Mouse (Mus musculus): ENCODE results near the gene Gm5767. TPM values are rescaled to one million over a fixed set of nuclear protein-coding genes. Genes with fewer than 3 reads are reported as not detected.
"Not testable (repeated sequence)": the region's sequence is repeated elsewhere in the genome, so short reads cannot be mapped to it uniquely, and the experiment has no call there.

The Gm5767 gene
- polyA plus RNA-seq, 1 experiment from 2014 or later, result not detected

- Histone ChIP-seq H3K27ac (ENCODE audit: low read depth, low read length) (no peak overlapping the region), H3K27me3 (ENCODE audit: control insufficient read depth, insufficient read depth, low read length) (no peaks in the 10 kb centered on the region), H3K4me2 (ENCODE audit: low read depth, low read length, severe bottlenecking) (no peak overlapping the region), H3K4me3 (ENCODE audit: low read depth, low read length) (no peak overlapping the region), H3K4me1 (replicated peaks; ENCODE audit: control insufficient read depth, insufficient read depth, low read length) (peaks cover 4% of the 10 kb centered on the region), H3K36me3 (ENCODE audit: control insufficient read depth, insufficient read depth, low read length) (no peaks in the 10 kb centered on the region), H3K9me3 (ENCODE audit: control insufficient read depth, low read length) (no peaks in the 10 kb centered on the region), H3K9ac (ENCODE audit: low read length) (no peak overlapping the region)
- ATAC-seq (replicated peaks; ENCODE audit: low FRiP score) (no peak), DNase-seq (ENCODE audit: low spot score) (no peak)
- WGBS, result 89% methylated on average over 7 of the region's 7 CpGs
These were observed 51.1 kb downstream of the Gm5767 start for GRCm38 (mm10) chr16:8731630-8732029.

- not testable (repeated sequence) for DNase-seq (ENCODE audit: low spot score); H3K4me3 ChIP-seq (ENCODE audit: low read depth, low read length); H3K9me3 ChIP-seq (ENCODE audit: control insufficient read depth, low read length); H3K27ac ChIP-seq (ENCODE audit: low read depth, low read length); H3K27me3 ChIP-seq (ENCODE audit: control insufficient read depth, insufficient read depth, low read length); H3K4me1 ChIP-seq (replicated peaks; ENCODE audit: control insufficient read depth, insufficient read depth, low read length); H3K36me3 ChIP-seq (ENCODE audit: control insufficient read depth, insufficient read depth, low read length); ATAC-seq (replicated peaks; ENCODE audit: low FRiP score); H3K4me2 ChIP-seq (ENCODE audit: low read depth, low read length, severe bottlenecking); H3K9ac ChIP-seq (ENCODE audit: low read length)
- WGBS, result 85% methylated on average over 3 of the region's 4 CpGs
These were observed 51.9 kb downstream of the Gm5767 start for GRCm38 (mm10) chr16:8732450-8732849.

Other genes with a start within 250 kb of the Gm5767 start
- 16.4 and 22.1 TPM in 2 replicates for gene Mettl22, start 210.0 kb upstream of the Gm5767 start, polyA plus RNA-seq (2014; fragmentation: Nextera tagmentation; extraction: Ambion mirVana)
- gene Abat, start 167.3 kb upstream of the Gm5767 start, polyA plus RNA-seq (2014; fragmentation: Nextera tagmentation; extraction: Ambion mirVana), result 22.2 and 22.7 TPM in 2 replicates
- 43.8 and 44.8 TPM in 2 replicates for gene Pmm2, start 43.1 kb upstream of the Gm5767 start, polyA plus RNA-seq (2014; fragmentation: Nextera tagmentation; extraction: Ambion mirVana)
- 19.9 and 20.8 TPM in 2 replicates for gene Tmem186, start 43.1 kb upstream of the Gm5767 start, polyA plus RNA-seq (2014; fragmentation: Nextera tagmentation; extraction: Ambion mirVana)
- 55.9 and 62.2 TPM in 2 replicates for gene Carhsp1, start 8.6 kb upstream of the Gm5767 start, polyA plus RNA-seq (2014; fragmentation: Nextera tagmentation; extraction: Ambion mirVana)
- 45.7 and 47.4 TPM in 2 replicates for gene Usp7, start 111.5 kb downstream of the Gm5767 start, polyA plus RNA-seq (2014; fragmentation: Nextera tagmentation; extraction: Ambion mirVana)
- gene 1810013L24Rik, start 149.3 kb downstream of the Gm5767 start, polyA plus RNA-seq (2014; fragmentation: Nextera tagmentation; extraction: Ambion mirVana), result 17.7 and 23.1 TPM in 2 replicates

All from forebrain, embryonic 11.5 days (tissue).